Mouse (Mus musculus) intestine, embryonic 16.5 days (tissue): Measurements from ENCODE around the gene Mettl7a1. TPM values are rescaled to one million over a fixed set of nuclear protein-coding genes. Genes with fewer than 3 reads are reported as not detected.
"Not testable (repeated sequence)": the region's sequence is repeated elsewhere in the genome, so short reads cannot be mapped to it uniquely, and the experiment has no call there.

Experiments
- ATAC-seq: fragments of 200-750 bp; cut with Nextera tagmentation; 2 replicates; pipeline ENCODE4 v1.8.0; 2017; ENCODE audit warnings: moderate TSS enrichment, moderate library complexity
- H3K27ac ChIP-seq: fragments of 300-500 bp; sonication (generic); 2 replicates; pipeline ENCODE4 v1.5.1; 2014; ENCODE audit warnings: mild to moderate bottlenecking, low read length
- H3K27me3 ChIP-seq: fragments of 300-500 bp; sonication (generic); replicated peaks from 2 replicates; pipeline ENCODE4 v1.6.1; 2014; ENCODE audit warnings: low read length, control low read depth, mixed read lengths; ENCODE audit not compliant: control insufficient read depth, insufficient read depth
- H3K36me3 ChIP-seq: fragments of 300-500 bp; sonication (generic); 2 replicates; pipeline ENCODE4 v1.6.1; 2014; ENCODE audit warnings: low read length, control low read depth; ENCODE audit not compliant: control insufficient read depth, insufficient read depth
- H3K4me1 ChIP-seq: fragments of 300-500 bp; sonication (generic); 2 replicates; pipeline ENCODE4 v1.6.1; 2014; ENCODE audit warnings: low read length, control low read depth, mixed read lengths; ENCODE audit not compliant: control insufficient read depth, insufficient read depth
- H3K4me2 ChIP-seq: fragments of 300-500 bp; sonication (generic); 2 replicates; pipeline ENCODE4 v1.6.1; 2014; ENCODE audit warnings: low read depth, low read length, control low read depth
- H3K4me3 ChIP-seq: fragments of 300-500 bp; sonication (generic); 2 replicates; pipeline ENCODE4 v1.5.1; 2014; ENCODE audit warnings: mild to moderate bottlenecking, low read length
- H3K9ac ChIP-seq: fragments of 300-500 bp; sonication (generic); 2 replicates; pipeline ENCODE4 v1.6.1; 2014; ENCODE audit warnings: low read depth, low read length
- H3K9me3 ChIP-seq: fragments of 300-500 bp; sonication (generic); 2 replicates; pipeline ENCODE4 v1.6.1; 2016; ENCODE audit warnings: low read length, control low read depth; ENCODE audit not compliant: control insufficient read depth
- WGBS: fragments of 180-500 bp; shearing (Covaris S2); extraction: QIAGEN DNeasy Blood & Tissue Kit; methylation state at CpG from one replicate; pipeline ENCODE4 v1.1.7; 2014; 5-methylcytosine and 5-hydroxymethylcytosine counted together
- polyA plus RNA-seq: library from polyadenylated mRNA; unstranded; fragments of >200 nt; fragmentation: Nextera tagmentation; extraction: Ambion mirVana; gene quantifications from 2 replicates; pipeline ENCODE4 v1.2.1, GENCODE M21; 2015

Mettl7a1 gene
- polyA plus RNA-seq, 1 experiment from 2014 or later: 7.4 TPM

- H3K9ac ChIP-seq: no peak overlapping the region
- H3K4me3 ChIP-seq: no peak overlapping the region
- H3K27me3 ChIP-seq: no peaks in the 10 kb centered on the region
- no peaks in the 10 kb centered on the region for H3K9me3 ChIP-seq
- 0 out of 2 replicates have a peak, but pooled peaks cover 3% of the 10 kb centered on the region for H3K4me1 ChIP-seq
- H3K4me2 ChIP-seq: no peak overlapping the region
- H3K27ac ChIP-seq: no peak overlapping the region
- H3K36me3 ChIP-seq: no peaks in the 10 kb centered on the region
- ATAC-seq: no peak
- WGBS: 92% methylated on average over 5 of the region's 5 CpGs
Measured at GRCm38 (mm10) chr15:100314448-100315145, 10.7 kb downstream of the Mettl7a1 start.

GRCm38 (mm10) chr15:100318014-100318671 lies 14.2 kb downstream of the Mettl7a1 start:
- H3K4me1 ChIP-seq, H3K27me3 ChIP-seq, H3K9me3 ChIP-seq, H3K36me3 ChIP-seq, ATAC-seq, H3K27ac ChIP-seq, H3K4me2 ChIP-seq, H3K9ac ChIP-seq, H3K4me3 ChIP-seq: not testable (repeated sequence)
- 28% methylated on average over 4 of the region's 4 CpGs for WGBS

GRCm38 (mm10) chr15:100319884-100320283 lies 15.9 kb downstream of the Mettl7a1 start:
- WGBS: 83% methylated on average over 1 of the region's 1 CpGs

GRCm38 (mm10) chr15:100320295-100320905 lies 16.5 kb downstream of the Mettl7a1 start:
- ATAC-seq: peak; percentile 46; the same call in 1 of the 2 replicates
- H3K9me3 ChIP-seq: no peaks in the 10 kb centered on the region
- H3K9ac ChIP-seq: no peak overlapping the region
- no peak overlapping the region for H3K4me2 ChIP-seq
- 43% methylated on average over 9 of the region's 9 CpGs for WGBS
- no peak overlapping the region for H3K27ac ChIP-seq
- H3K4me1 ChIP-seq: peaks cover 9% of the 10 kb centered on the region; the same call in 1 of the 2 replicates
- H3K4me3 ChIP-seq: no peak overlapping the region
- no peaks in the 10 kb centered on the region for H3K36me3 ChIP-seq
- no peaks in the 10 kb centered on the region for H3K27me3 ChIP-seq

More at GRCm38 (mm10) chr15:100319884-100320283, 15.9 kb downstream of the Mettl7a1 start:
- no peaks in the 10 kb centered on the region for H3K9me3 ChIP-seq
- no peak overlapping the region for H3K9ac ChIP-seq
- no peak overlapping the region for H3K27ac ChIP-seq
- no peak overlapping the region for H3K4me3 ChIP-seq
- ATAC-seq: 0 out of 2 replicates have a peak, but pooled peaks have one; percentile 7
- H3K4me1 ChIP-seq: peaks cover 9% of the 10 kb centered on the region; the same call in 1 of the 2 replicates
- H3K4me2 ChIP-seq: no peak overlapping the region
- H3K36me3 ChIP-seq: no peaks in the 10 kb centered on the region
- no peaks in the 10 kb centered on the region for H3K27me3 ChIP-seq

GRCm38 (mm10) chr15:100321134-100321533 lies 17.2 kb downstream of the Mettl7a1 start:
- H3K9ac ChIP-seq: no peak overlapping the region
- 47% methylated on average over 5 of the region's 5 CpGs for WGBS
- H3K27ac ChIP-seq: no peak overlapping the region
- H3K27me3 ChIP-seq: no peaks in the 10 kb centered on the region
- peaks cover 9% of the 10 kb centered on the region; the same call in 1 of the 2 replicates for H3K4me1 ChIP-seq
- H3K4me2 ChIP-seq: no peak overlapping the region
- H3K36me3 ChIP-seq: no peaks in the 10 kb centered on the region
- H3K9me3 ChIP-seq: no peaks in the 10 kb centered on the region
- no peak overlapping the region for H3K4me3 ChIP-seq
- no peak for ATAC-seq

GRCm38 (mm10) chr15:100324021-100324591 lies 20.2 kb downstream of the Mettl7a1 start:
- no peak overlapping the region for H3K27ac ChIP-seq
- H3K4me3 ChIP-seq: no peak overlapping the region
- ATAC-seq: no peak
- no peak overlapping the region for H3K4me2 ChIP-seq
- H3K9ac ChIP-seq: no peak overlapping the region
- H3K27me3 ChIP-seq: no peaks in the 10 kb centered on the region
- no peaks in the 10 kb centered on the region for H3K36me3 ChIP-seq
- peaks cover 6% of the 10 kb centered on the region; the same call in 1 of the 2 replicates for H3K4me1 ChIP-seq
- H3K9me3 ChIP-seq: no peaks in the 10 kb centered on the region
- WGBS: 77% methylated on average over 12 of the region's 12 CpGs

GRCm38 (mm10) chr15:100325235-100325634 lies 21.3 kb downstream of the Mettl7a1 start:
- H3K27me3 ChIP-seq: no peaks in the 10 kb centered on the region
- no peak for ATAC-seq
- no peak overlapping the region for H3K4me3 ChIP-seq
- H3K36me3 ChIP-seq: no peaks in the 10 kb centered on the region
- no peaks in the 10 kb centered on the region for H3K9me3 ChIP-seq
- H3K4me2 ChIP-seq: no peak overlapping the region
- WGBS: 86% methylated on average over 3 of the region's 3 CpGs
- peaks cover 6% of the 10 kb centered on the region; the same call in 1 of the 2 replicates for H3K4me1 ChIP-seq
- no peak overlapping the region for H3K9ac ChIP-seq
- H3K27ac ChIP-seq: no peak overlapping the region

GRCm38 (mm10) chr15:100328089-100328488 lies 24.1 kb downstream of the Mettl7a1 start:
- WGBS: 74% methylated on average over 3 of the region's 4 CpGs
- not testable (repeated sequence) for H3K27ac ChIP-seq

GRCm38 (mm10) chr15:100329336-100329735 lies 25.4 kb downstream of the Mettl7a1 start:
- 61% methylated on average over 9 of the region's 10 CpGs for WGBS
- not testable (repeated sequence) for ATAC-seq, H3K27ac ChIP-seq, H3K4me1 ChIP-seq, H3K4me2 ChIP-seq, H3K9me3 ChIP-seq, H3K4me3 ChIP-seq, H3K9ac ChIP-seq, H3K36me3 ChIP-seq, H3K27me3 ChIP-seq

More at GRCm38 (mm10) chr15:100328089-100328488, 24.1 kb downstream of the Mettl7a1 start:
- H3K4me2 ChIP-seq, H3K36me3 ChIP-seq, H3K9me3 ChIP-seq, H3K9ac ChIP-seq, H3K4me3 ChIP-seq, ATAC-seq, H3K4me1 ChIP-seq, H3K27me3 ChIP-seq: not testable (repeated sequence)
